Mouse (Mus musculus) lung, adult 2 months (tissue): ENCODE data around the gene Jmjd1c. TPM values are rescaled to one million over a fixed set of nuclear protein-coding genes. Genes with fewer than 3 reads are reported as not detected.
A peak's percentile ranks its signal among the peaks of the same experiment; 100 is the strongest.

Source experiments
- DNase-seq: peaks from one replicate; pipeline ENCODE4 v3.0.0; 2022
- H3K4me1 ChIP-seq: fragments of 200-500 bp; 2 replicates; pipeline ENCODE4 v1.6.1; 2011; ENCODE audit warnings: low read length; ENCODE audit not compliant: control insufficient read depth, insufficient read depth
- H3K4me3 ChIP-seq: fragments of 200-500 bp; replicated peaks from 2 replicates; pipeline ENCODE3; 2011; ENCODE audit warnings: low read depth, mild to moderate bottlenecking, control low read depth, low read length; ENCODE audit errors: extremely low read depth
- CTCF ChIP-seq: fragments of 200-500 bp; IDR thresholded peaks from 2 replicates; pipeline ENCODE4 v1.5.1; 2011; ENCODE audit warnings: mild to moderate bottlenecking, low read length, control low read depth; ENCODE audit not compliant: insufficient read depth
- POLR2A ChIP-seq: fragments of 200-500 bp; IDR thresholded peaks from 2 replicates; pipeline ENCODE4 v1.6.1; 2011; ENCODE audit warnings: low read depth, mild to moderate bottlenecking, control low read depth, low read length, borderline replicate concordance; ENCODE audit errors: extremely low read depth
- WGBS: fragments of 180-500 bp; shearing (Covaris S2); methylation state at CpG from one replicate; pipeline ENCODE4 v1.1.7; 2018; 5-methylcytosine and 5-hydroxymethylcytosine counted together
- polyA plus RNA-seq: library from polyadenylated mRNA; depleted of rRNA; stranded (reverse); fragments of >200 nt; gene quantifications from 2 replicates; pipeline ENCODE4 v1.2.3, GENCODE M21; 2012

Gene Jmjd1c
- polyA plus RNA-seq, 1 experiment = 16.4 TPM

GRCm38 (mm10) chr10:67197186-67197585 is 101.3 kb downstream of the Jmjd1c start:
- 70% methylated on average over 4 of the region's 4 CpGs for WGBS
- Histone ChIP-seq H3K4me1 (peaks cover 5% of the 10 kb centered on the region), H3K4me3 (no peak overlapping the region)
- TF ChIP-seq POLR2A (no peak), CTCF (no peak)
- DNase-seq = no peak

GRCm38 (mm10) chr10:67197829-67198228 is 101.9 kb downstream of the Jmjd1c start:
- no peak for TF ChIP-seq POLR2A
- TF ChIP-seq CTCF = no peak
- no peak overlapping the region for H3K4me3 ChIP-seq
- WGBS = 49% methylated on average over 2 of the region's 2 CpGs
- DNase-seq = no peak
- H3K4me1 ChIP-seq = peaks cover 8% of the 10 kb centered on the region

GRCm38 (mm10) chr10:67201769-67202168 is 105.8 kb downstream of the Jmjd1c start:
- Histone ChIP-seq H3K4me3 (no peak overlapping the region), H3K4me1 (peaks cover 14% of the 10 kb centered on the region)
- TF ChIP-seq CTCF (no peak), POLR2A (no peak)
- DNase-seq = no peak

- TF ChIP-seq POLR2A = no peak
- no peak for TF ChIP-seq CTCF
- no peak overlapping the region for H3K4me3 ChIP-seq
Observed at GRCm38 (mm10) chr10:67202470-67202869, 106.5 kb downstream of the Jmjd1c start.

GRCm38 (mm10) chr10:67204652-67205407 is 108.9 kb downstream of the Jmjd1c start:
- no peak for DNase-seq
- WGBS = 44% methylated on average over 11 of the region's 11 CpGs
- TF ChIP-seq POLR2A (no peak), CTCF (no peak)
- Histone ChIP-seq H3K4me3 (peak overlapping the region; percentile 26), H3K4me1 (peaks cover 16% of the 10 kb centered on the region)

More at GRCm38 (mm10) chr10:67202470-67202869, 106.5 kb downstream of the Jmjd1c start:
- peaks cover 14% of the 10 kb centered on the region for H3K4me1 ChIP-seq
- DNase-seq = no peak
- WGBS = 70% methylated on average over 6 of the region's 6 CpGs

DNA sequence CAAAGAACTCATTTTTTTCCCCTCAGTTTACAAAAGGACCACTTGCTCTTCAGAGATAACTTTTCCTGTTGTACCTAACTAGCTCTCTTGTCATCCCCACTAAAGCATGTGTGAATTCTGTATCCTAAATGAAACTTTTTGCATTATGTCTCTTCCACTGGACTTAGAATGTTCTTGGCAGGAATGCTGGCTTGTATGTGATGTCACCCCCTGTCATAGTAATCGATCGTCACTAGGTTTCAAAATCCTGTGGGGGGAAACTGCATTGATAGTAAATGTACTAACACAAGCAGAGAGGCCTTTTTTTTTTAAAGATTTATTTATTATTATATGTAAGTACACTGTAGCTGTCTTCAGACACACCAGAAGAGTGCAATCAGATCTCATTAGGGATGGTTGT is 112.0 kb downstream of the Jmjd1c start:
- 39% methylated on average over 2 of the region's 2 CpGs for WGBS
- Histone ChIP-seq H3K4me3 (no peak overlapping the region), H3K4me1 (peaks cover 12% of the 10 kb centered on the region)
- TF ChIP-seq POLR2A (no peak), CTCF (no peak)
- no peak for DNase-seq

DNA sequence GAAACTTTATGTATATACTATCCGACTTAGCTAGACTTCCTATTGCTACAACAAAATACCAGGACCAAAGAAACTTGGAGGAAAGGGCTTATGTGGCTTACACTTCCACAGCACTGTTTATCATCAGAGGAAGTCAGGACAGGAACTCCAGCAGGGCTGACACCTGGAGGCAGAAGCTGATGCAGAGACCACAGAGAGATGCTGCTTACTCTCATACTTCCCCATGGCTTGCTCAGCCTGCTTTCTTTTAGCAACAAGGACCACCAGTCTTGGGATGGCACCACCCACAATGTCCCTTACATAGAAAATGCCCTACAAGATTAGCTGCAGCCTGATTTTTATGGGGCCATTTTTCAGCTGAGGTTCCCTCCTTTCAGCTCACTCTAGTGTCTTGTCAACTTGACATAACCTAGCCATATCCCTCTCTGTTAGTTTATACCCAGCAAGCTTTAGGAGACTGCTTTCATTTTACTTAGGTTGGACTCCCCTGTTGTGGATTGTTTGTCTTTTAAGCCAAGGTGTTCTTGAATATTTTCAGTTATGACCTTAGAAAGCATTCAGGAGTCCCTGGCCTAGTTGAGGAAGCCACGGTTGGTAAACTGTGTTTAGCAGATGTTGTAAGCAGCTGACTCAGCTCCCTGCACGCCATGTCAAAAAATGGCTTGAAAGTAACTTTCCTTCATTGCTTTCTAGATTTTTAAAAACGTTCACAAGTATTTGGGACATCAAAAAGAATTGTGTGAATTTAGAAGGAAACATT is 114.2 kb downstream of the Jmjd1c start:
- 38% methylated on average over 4 of the region's 4 CpGs for WGBS
- peaks cover 19% of the 10 kb centered on the region for H3K4me1 ChIP-seq
- DNase-seq = no peak
- no peak overlapping the region for H3K4me3 ChIP-seq
- no peak for TF ChIP-seq POLR2A
- TF ChIP-seq CTCF = 0 out of 2 replicates have a peak, but pooled peaks have one; percentile 19

DNA sequence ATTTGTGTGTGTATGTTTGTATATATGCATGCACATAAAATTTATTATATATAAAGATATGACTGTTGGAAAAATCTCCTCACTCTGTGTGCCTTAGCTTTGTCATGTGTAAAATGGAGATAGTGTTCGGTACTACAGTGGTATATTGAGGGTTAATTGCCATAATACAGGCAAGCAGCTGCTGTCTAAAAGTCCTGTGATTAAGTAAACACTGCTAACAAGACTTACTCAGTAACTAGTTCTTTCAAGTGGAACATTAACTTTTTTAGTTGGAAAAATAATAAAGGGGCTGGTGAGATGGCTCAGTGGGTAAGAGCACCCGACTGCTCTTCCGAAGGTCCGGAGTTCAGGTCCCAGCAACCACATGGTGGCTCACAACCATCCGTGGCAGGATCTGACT is 116.1 kb downstream of the Jmjd1c start:
- TF ChIP-seq POLR2A (no peak), CTCF (no peak)
- WGBS = 91% methylated on average over 5 of the region's 5 CpGs

DNA sequence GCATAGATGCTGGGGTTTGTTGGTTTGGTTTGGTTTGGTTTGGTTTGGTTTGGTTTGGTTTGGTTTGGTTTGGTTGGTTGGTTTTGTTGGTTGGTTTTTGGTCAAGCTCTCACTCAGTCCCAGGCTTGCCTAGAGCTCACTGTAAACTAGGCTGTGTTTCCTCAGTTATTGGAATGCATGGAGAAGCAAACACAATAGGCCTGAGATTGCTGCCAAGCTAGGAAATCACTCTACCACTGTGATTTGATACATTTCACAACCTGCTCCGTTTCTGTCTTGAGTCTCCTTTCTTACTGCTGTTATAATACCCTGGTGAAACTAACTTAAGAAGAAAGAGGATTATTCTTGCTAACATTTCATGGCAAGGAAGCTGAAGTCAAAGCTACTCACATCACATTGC is 117.8 kb downstream of the Jmjd1c start:
- TF ChIP-seq POLR2A (no peak), CTCF (no peak)

More for the DNA sequence above, 116.1 kb downstream of the Jmjd1c start:
- no peak overlapping the region for H3K4me3 ChIP-seq
- H3K4me1 ChIP-seq = peaks cover 17% of the 10 kb centered on the region
- no peak for DNase-seq

DNA sequence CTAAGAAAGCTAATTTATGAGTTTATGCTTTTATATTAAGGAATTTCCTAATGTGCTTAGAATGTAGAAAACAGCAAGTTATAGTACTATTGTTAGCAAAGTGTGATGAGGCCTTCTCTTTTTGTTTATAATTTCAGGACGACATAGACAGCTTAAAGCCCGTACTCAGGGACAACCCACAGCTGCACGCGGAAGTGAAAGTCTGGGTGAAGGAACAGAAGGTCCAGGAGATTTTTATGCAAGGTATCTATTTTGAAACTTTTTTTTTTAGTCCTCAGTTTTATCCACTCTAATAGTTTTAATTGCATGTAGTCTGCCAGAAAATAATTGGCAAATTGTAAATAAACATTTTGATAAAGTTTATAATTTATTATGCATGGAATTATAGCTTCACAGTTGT is 119.2 kb downstream of the Jmjd1c start:
- DNase-seq = no peak
- WGBS = 47% methylated on average over 4 of the region's 4 CpGs

More for the DNA sequence above, 117.8 kb downstream of the Jmjd1c start:
- WGBS = 11% methylated on average over 1 of the region's 1 CpGs
- Histone ChIP-seq H3K4me3 (no peak overlapping the region), H3K4me1 (peaks cover 17% of the 10 kb centered on the region)
- DNase-seq = no peak

More for the DNA sequence above, 119.2 kb downstream of the Jmjd1c start:
- Histone ChIP-seq H3K4me3 (no peak overlapping the region), H3K4me1 (peaks cover 14% of the 10 kb centered on the region)
- TF ChIP-seq POLR2A (no peak), CTCF (no peak)
